ENCODE assay signal across 9 mouse cellular contexts in the genomic region with DNA sequence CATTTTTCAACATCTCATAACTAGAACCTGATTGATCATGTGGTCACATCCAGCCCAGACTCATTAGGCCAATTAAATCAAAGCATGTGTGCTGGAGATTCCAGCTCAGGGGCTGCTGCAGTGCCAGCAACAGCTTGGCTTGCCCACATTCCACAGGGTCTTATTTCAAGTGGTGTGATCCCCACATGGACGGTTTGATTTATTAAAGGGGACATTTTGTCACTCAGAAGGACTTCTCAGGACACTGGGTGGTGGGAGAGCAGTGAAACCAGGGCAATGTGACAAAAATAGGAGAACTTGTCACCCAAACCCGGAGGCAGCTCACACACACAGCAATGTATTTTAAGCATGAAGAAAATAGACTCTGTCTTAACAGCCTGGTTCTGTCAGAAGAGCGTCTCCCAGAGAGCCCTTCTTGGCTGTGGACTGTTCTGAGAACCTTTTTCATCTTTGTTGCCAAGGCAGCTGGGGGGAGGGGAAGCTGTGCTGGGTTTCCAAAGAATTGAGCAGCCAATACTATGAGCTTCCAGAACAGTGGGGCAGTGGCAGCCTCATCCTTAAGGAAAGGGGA.
DNase-seq lines count a peak whose midpoint lies in the region; ATAC-seq lines count a peak whose summit lies in the region.
"Had no signal": no experiment of that assay in that cellular context is flagged by ENCODE, and none has a peak within 500 bp of the region (broad histone marks: within the 10 kb centered on the region; RNA-seq: fewer than 3 reads in every experiment).

No protein-coding gene starts in this region.

- no peak overlapping the region for H3K4me3 ChIP-seq in lung, embryonic 15.5 days
- H3K4me3 ChIP-seq: erythroblast, embryonic 14.5 days had no signal

- H3K36me3 ChIP-seq in lung, embryonic 15.5 days = no peaks in the 10 kb centered on the region

- peaks cover 25% of the 10 kb centered on the region for H3K4me1 ChIP-seq in lung, embryonic 15.5 days

- H3K9ac ChIP-seq in lung, embryonic 15.5 days = no peak overlapping the region

- no peaks in the 10 kb centered on the region for H3K9me3 ChIP-seq in lung, embryonic 15.5 days

- WGBS in lung, embryonic 15.5 days = 8% methylated on average over 3 of the region's 3 CpGs

- H3K27me3 ChIP-seq in lung, embryonic 15.5 days = no peaks in the 10 kb centered on the region

- peak overlapping the region; percentile 87 for H3K27ac ChIP-seq in lung, embryonic 15.5 days

- peak; percentile 93 for ATAC-seq in frontal cortex, adult (ENCODE audit: low TSS enrichment)
- ATAC-seq in lung, embryonic 15.5 days (ENCODE audit: borderline replicate concordance, extremely low read depth, low FRiP score, low TSS enrichment) = peak; percentile 91
- no peak for ATAC-seq in activated CD4-positive, CD25-positive, alpha-beta regulatory T cell, adult 4 months

- intact Hi-C loops in heart, postnatal 25 days (cut with DNase I) = loop anchor here (5.0 to 10.0 kb wide), 2 partner anchors 371 to 513 kb away; a partner anchor contains a TSS

- DNase-seq in urinary bladder, postnatal 10 days (ENCODE audit: low spot score) = peak; percentile 22
- no peak for DNase-seq in urinary bladder, adult 2 months (ENCODE audit: low spot score)
- DNase-seq in heart, postnatal 25 days (ENCODE audit: low spot score) = peak; percentile 51
- DNase-seq in layer of hippocampus, adult 11-12 months (ENCODE audit: low spot score) = peak; percentile 82
- peak; percentile 11 for DNase-seq in retina, adult 2 months (ENCODE audit: low read depth, low spot score)

- peak overlapping the region; percentile 14 for H3K4me2 ChIP-seq in lung, embryonic 15.5 days
